Comparison of ENCODE assay signal across 15 mouse cellular contexts in the genomic region with DNA sequence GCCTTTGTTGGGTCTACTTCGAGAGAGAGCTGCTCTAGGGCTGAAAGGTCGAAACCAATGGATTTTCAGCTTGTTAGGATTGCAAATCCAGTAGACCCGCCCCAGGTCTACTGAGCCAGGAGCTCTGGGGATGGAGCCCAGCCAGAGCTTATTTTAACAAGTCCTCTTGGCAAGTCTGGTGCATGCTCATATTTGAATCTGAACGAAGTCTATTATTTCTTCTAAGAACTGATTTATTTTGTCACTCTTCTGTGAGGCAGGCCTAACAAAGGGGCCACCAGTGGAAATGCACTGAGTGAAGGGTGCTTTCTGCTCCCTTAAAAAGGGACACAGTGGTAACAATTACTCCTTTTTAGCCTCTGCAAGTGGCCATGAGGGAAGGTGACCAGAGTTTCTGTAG. TPM values are rescaled to one million over a fixed set of nuclear protein-coding genes. Genes with fewer than 3 reads are reported as not detected.
DNase-seq lines count a peak whose midpoint lies in the region; ATAC-seq and TF ChIP-seq lines count a peak whose summit lies in the region.
"Had no signal": no experiment of that assay in that cellular context is flagged by ENCODE, and none has a peak within 500 bp of the region (broad histone marks: within the 10 kb centered on the region; RNA-seq: fewer than 3 reads in every experiment).

No protein-coding gene starts in this region.

- no peak overlapping the region for H3K4me2 ChIP-seq in hindbrain, postnatal 0 days (ENCODE audit: low read depth, low read length)
- no peak overlapping the region for H3K4me2 ChIP-seq in forebrain, embryonic 16.5 days (ENCODE audit: low read length)
- H3K4me2 ChIP-seq in intestine, embryonic 16.5 days (ENCODE audit: low read depth, low read length) = no peak overlapping the region
- H3K4me2 ChIP-seq: heart, embryonic 15.5 days; limb, embryonic 13.5 days; liver, embryonic 15.5 days had no signal

- TF ChIP-seq CTCF in hindbrain, postnatal 0 days (IDR thresholded peaks at IDR 0.05; ENCODE audit: low read depth) = no peak

- no peak overlapping the region for H3K4me3 ChIP-seq in hindbrain, postnatal 0 days (ENCODE audit: low read length)
- no peak overlapping the region for H3K4me3 ChIP-seq in hindbrain, embryonic 10.5 days
- H3K4me3 ChIP-seq in forebrain, embryonic 16.5 days (replicated peaks; ENCODE audit: low read length) = no peak overlapping the region
- no peak overlapping the region for H3K4me3 ChIP-seq in intestine, embryonic 16.5 days (ENCODE audit: low read length)
- H3K4me3 ChIP-seq: heart, embryonic 15.5 days; limb, embryonic 13.5 days; liver, embryonic 15.5 days had no signal

- WGBS in hindbrain, postnatal 0 days = 44% methylated on average over 4 of the region's 4 CpGs
- WGBS in hindbrain, embryonic 10.5 days = 70% methylated on average over 4 of the region's 4 CpGs
- WGBS in forebrain, embryonic 16.5 days = 18% methylated on average over 4 of the region's 4 CpGs
- 66% methylated on average over 4 of the region's 4 CpGs for WGBS in intestine, embryonic 16.5 days

- H3K36me3 ChIP-seq in hindbrain, postnatal 0 days (ENCODE audit: insufficient read depth, low read length) = no peaks in the 10 kb centered on the region
- no peaks in the 10 kb centered on the region for H3K36me3 ChIP-seq in hindbrain, embryonic 10.5 days
- no peaks in the 10 kb centered on the region for H3K36me3 ChIP-seq in forebrain, embryonic 16.5 days (ENCODE audit: control insufficient read depth, insufficient read depth)
- no peaks in the 10 kb centered on the region for H3K36me3 ChIP-seq in intestine, embryonic 16.5 days (ENCODE audit: control insufficient read depth, insufficient read depth, low read length)
- H3K36me3 ChIP-seq: heart, embryonic 15.5 days; limb, embryonic 13.5 days; liver, embryonic 15.5 days had no signal

- H3K27me3 ChIP-seq in hindbrain, postnatal 0 days (ENCODE audit: insufficient read depth, low read length) = no peaks in the 10 kb centered on the region
- H3K27me3 ChIP-seq in hindbrain, embryonic 10.5 days (ENCODE audit: insufficient read depth, poor library complexity, severe bottlenecking) = no peaks in the 10 kb centered on the region
- no peaks in the 10 kb centered on the region for H3K27me3 ChIP-seq in forebrain, embryonic 16.5 days (replicated peaks; ENCODE audit: control insufficient read depth, insufficient read depth, low read length)
- no peaks in the 10 kb centered on the region for H3K27me3 ChIP-seq in intestine, embryonic 16.5 days (replicated peaks; ENCODE audit: control insufficient read depth, insufficient read depth, low read length)
- H3K27me3 ChIP-seq: heart, embryonic 15.5 days; limb, embryonic 13.5 days; liver, embryonic 15.5 days; megakaryocyte, embryonic 14.5 days had no signal

- no peaks in the 10 kb centered on the region for H3K4me1 ChIP-seq in hindbrain, postnatal 0 days (ENCODE audit: insufficient read depth, low read length)
- no peaks in the 10 kb centered on the region for H3K4me1 ChIP-seq in hindbrain, embryonic 10.5 days (replicated peaks)
- H3K4me1 ChIP-seq in forebrain, embryonic 16.5 days (replicated peaks; ENCODE audit: control insufficient read depth, insufficient read depth, low read length) = peaks cover 5% of the 10 kb centered on the region
- no peaks in the 10 kb centered on the region for H3K4me1 ChIP-seq in intestine, embryonic 16.5 days (ENCODE audit: control insufficient read depth, insufficient read depth, low read length)
- H3K4me1 ChIP-seq: heart, embryonic 15.5 days; limb, embryonic 13.5 days; liver, embryonic 15.5 days; megakaryocyte, embryonic 14.5 days had no signal

- H3K9ac ChIP-seq in hindbrain, postnatal 0 days (replicated peaks; ENCODE audit: low read length) = no peak overlapping the region
- H3K9ac ChIP-seq in forebrain, embryonic 16.5 days (replicated peaks; ENCODE audit: low read depth, low read length) = no peak overlapping the region
- H3K9ac ChIP-seq in intestine, embryonic 16.5 days (ENCODE audit: low read depth, low read length) = no peak overlapping the region
- H3K9ac ChIP-seq: heart, embryonic 15.5 days; limb, embryonic 13.5 days; liver, embryonic 15.5 days had no signal

- no peak overlapping the region for H3K27ac ChIP-seq in hindbrain, postnatal 0 days
- no peak overlapping the region for H3K27ac ChIP-seq in hindbrain, embryonic 10.5 days
- H3K27ac ChIP-seq in forebrain, embryonic 16.5 days (ENCODE audit: low read length) = no peak overlapping the region
- H3K27ac ChIP-seq in intestine, embryonic 16.5 days (ENCODE audit: low read length) = no peak overlapping the region
- H3K27ac ChIP-seq: heart, embryonic 15.5 days; kidney, postnatal 0 days; limb, embryonic 13.5 days; liver, embryonic 15.5 days had no signal

- no peak for ATAC-seq in hindbrain, postnatal 0 days
- peak; percentile 94 for ATAC-seq in forebrain, embryonic 16.5 days
- no peak for ATAC-seq in megakaryocyte-erythroid progenitor cell, adult 5-6 weeks (replicated peaks; ENCODE audit: low FRiP score, low TSS enrichment, poor library complexity, severe bottlenecking)
- ATAC-seq in intestine, embryonic 16.5 days = no peak

- DNase-seq in hindbrain, postnatal 0 days (ENCODE audit: low spot score) = peak; percentile 36
- no peak for DNase-seq in hindbrain, embryonic 10.5 days (ENCODE audit: low spot score)
- peak; percentile 32 for DNase-seq in brain, adult 2 months (ENCODE audit: low read depth, low spot score)
- peak; percentile 10 to 54 for DNase-seq in left cerebral cortex, postnatal 25 days (ENCODE audit: low spot score in 2 of 2)
- DNase-seq: adrenal gland, postnatal 25 days; cerebellum, postnatal 25 days; lung, postnatal 10 days had no signal

- intact Hi-C loops in left cerebral cortex, postnatal 25 days (cut with DNase I) = no loop called here

- no peaks in the 10 kb centered on the region for H3K9me3 ChIP-seq in hindbrain, postnatal 0 days (ENCODE audit: low read length)
- no peaks in the 10 kb centered on the region for H3K9me3 ChIP-seq in hindbrain, embryonic 10.5 days
- no peaks in the 10 kb centered on the region for H3K9me3 ChIP-seq in forebrain, embryonic 16.5 days (ENCODE audit: control insufficient read depth, low read length)
- no peaks in the 10 kb centered on the region for H3K9me3 ChIP-seq in intestine, embryonic 16.5 days (ENCODE audit: control insufficient read depth, low read length)
- H3K9me3 ChIP-seq: heart, embryonic 15.5 days; limb, embryonic 13.5 days; liver, embryonic 15.5 days had no signal

RNA-seq across cellular contexts. Expression of a gene that starts 24.3 kb away (rescaled TPM):
- 17.1 and 17.4 TPM in 2 replicates for total RNA-seq in hindbrain, postnatal 0 days (2014; rRNA removed)
- 3.4 and 4.0 TPM in 2 replicates for polyA plus RNA-seq in hindbrain, postnatal 0 days (2015; fragmentation: Nextera tagmentation; extraction: Ambion mirVana)
- 0.27 and 0.49 TPM in 2 replicates for polyA plus RNA-seq in hindbrain, embryonic 10.5 days (2016; fragmentation: Nextera tagmentation; extraction: Ambion mirVana)
- 2.0 and 4.7 TPM in 2 replicates for polyA plus RNA-seq in forebrain, embryonic 16.5 days (2015; fragmentation: Nextera tagmentation; extraction: Ambion mirVana)
- 1 to 10 TPM; 6.2 to 9.4 TPM for total RNA-seq in left cerebral cortex, postnatal 25 days (2021)
- total RNA-seq in megakaryocyte-erythroid progenitor cell, adult 5-6 weeks (2014; fragmentation: Nextera tagmentation) = not detected in 2 replicates
- total RNA-seq in megakaryocyte-erythroid progenitor cell, adult 5-6 weeks (2017) = not detected in 2 replicates
- 0.59 and 0.75 TPM in 2 replicates for polyA plus RNA-seq in intestine, embryonic 16.5 days (2015; fragmentation: Nextera tagmentation; extraction: Ambion mirVana)
